Mouse (Mus musculus) embryo, embryonic 10 days (tissue): Measurements from ENCODE around the gene Laptm4a.
A peak's percentile ranks its signal among the peaks of the same experiment; 100 is the strongest.

Experiments used
- DNase-seq: peaks from one replicate; pipeline ENCODE4 v3.0.0-alpha.2; 2015; ENCODE audit warnings: low spot score

The Laptm4a gene

GRCm38 (mm10) chr12:8912860-8913685, 8.4 kb upstream of the Laptm4a start:
- DNase-seq = peak; percentile 77

GRCm38 (mm10) chr12:8913701-8914340, 7.6 kb upstream of the Laptm4a start:
- DNase-seq = peak; percentile 84

DNA sequence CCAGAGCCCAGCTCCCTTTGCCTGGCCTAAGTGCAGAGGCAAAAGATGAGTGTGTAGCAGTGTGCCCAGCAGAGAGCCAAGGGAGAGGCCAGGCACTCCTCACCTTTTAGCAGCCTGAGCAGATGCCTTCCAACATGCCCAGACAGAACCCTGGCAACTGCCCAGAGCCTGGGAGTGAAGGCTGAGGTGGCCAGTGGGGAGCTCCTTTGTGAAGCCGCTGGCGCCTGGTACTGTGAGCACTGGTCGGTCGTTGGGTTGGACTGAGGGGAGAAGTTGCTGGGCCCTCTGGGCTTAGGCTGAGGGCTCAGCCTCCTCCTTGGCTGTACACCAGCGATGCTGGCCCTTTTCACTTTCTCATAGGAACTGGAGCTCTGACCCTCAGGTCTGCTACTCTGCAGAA, 5.1 kb upstream of the Laptm4a start:
- DNase-seq = peak; percentile 23

GRCm38 (mm10) chr12:8919231-8919630, 2.2 kb upstream of the Laptm4a start:
- DNase-seq = no peak

GRCm38 (mm10) chr12:8920996-8921393, 469 bp upstream of the Laptm4a start:
- no peak for DNase-seq

- no peak for DNase-seq
These were observed 1.1 kb downstream of the Laptm4a start for GRCm38 (mm10) chr12:8922369-8923124.

DNA sequence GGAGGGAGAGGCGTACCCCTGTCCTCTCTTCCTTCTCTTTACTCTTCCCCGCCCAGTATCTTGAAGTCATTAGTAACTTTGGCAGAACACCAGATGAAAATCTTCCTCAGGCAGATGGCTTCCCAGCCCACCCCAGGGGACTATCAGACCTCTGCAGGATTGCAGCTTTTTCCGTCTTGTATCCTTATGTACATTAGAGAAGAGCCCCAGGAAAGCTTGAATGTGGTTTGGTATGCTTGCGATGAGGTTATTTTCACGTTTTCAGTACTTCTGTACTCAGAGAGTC, 1.6 kb downstream of the Laptm4a start:
- peak; percentile 40 for DNase-seq

- DNase-seq = no peak
These were observed 2.1 kb downstream of the Laptm4a start for GRCm38 (mm10) chr12:8923603-8924002.

DNA sequence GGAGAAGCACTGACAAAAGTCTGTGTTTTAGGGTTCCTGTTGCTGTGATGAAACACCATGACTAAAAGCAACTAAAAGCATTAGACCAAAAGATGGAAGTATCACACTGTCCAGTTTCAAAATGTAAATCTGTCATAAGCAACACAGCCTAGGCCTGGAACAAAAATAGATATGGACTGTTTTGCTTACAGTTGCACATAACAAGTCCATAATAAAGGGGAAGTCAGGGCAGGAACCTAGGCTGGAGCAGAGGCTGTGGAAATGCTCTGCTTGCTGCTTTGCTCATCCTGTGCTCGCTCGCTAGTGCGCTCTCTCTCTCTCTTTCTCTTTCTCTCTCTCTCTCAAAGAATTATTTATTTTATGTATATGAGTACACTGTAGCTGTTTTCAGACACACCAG, 6.2 kb downstream of the Laptm4a start:
- DNase-seq = no peak

DNA sequence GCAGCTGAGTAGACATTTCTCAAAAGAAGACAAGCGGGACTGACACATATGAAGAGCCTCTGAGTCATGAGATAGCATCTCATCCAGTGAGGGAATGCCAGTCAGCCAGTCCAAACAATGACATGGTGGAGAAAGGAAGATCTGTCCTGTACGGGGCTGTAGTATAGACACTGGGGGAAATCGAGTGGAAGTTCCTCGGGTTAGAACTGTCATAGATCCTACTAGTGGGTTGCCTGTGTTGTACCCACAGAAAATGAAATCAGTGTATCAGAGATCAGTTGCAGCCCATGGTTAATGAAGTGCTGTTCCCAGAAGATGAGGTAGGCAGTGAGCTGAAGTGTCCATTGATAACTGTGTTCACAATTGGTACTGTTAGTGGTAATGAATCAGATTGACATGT, 7.3 kb downstream of the Laptm4a start:
- DNase-seq = no peak

- DNase-seq = no peak
These were observed 9.6 kb downstream of the Laptm4a start for GRCm38 (mm10) chr12:8931083-8931482.

- DNase-seq = peak; percentile 24
These were observed 13.9 kb downstream of the Laptm4a start for GRCm38 (mm10) chr12:8935349-8935748.

DNA sequence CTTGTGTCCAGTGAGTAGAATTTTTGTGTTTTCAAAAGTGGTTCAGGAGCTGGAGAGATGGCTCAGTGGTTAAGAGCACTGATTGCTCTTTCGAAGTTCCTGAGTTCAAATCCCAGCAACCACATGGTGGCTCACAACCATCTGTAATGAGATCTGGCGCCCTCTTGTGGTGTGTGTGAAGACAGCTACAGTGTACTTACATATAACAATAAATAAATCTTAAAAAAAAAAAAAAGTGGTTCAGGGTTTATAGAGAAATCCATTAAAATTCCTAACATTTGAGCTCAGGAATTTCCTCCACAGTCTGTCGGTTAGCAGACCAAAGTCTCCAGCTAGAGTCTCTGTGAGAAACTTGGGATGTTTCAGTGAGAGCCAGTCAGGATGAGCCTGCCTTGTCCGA, 14.7 kb downstream of the Laptm4a start:
- DNase-seq = peak; percentile 48

GRCm38 (mm10) chr12:8939490-8939889, 18.0 kb downstream of the Laptm4a start:
- no peak for DNase-seq

DNA sequence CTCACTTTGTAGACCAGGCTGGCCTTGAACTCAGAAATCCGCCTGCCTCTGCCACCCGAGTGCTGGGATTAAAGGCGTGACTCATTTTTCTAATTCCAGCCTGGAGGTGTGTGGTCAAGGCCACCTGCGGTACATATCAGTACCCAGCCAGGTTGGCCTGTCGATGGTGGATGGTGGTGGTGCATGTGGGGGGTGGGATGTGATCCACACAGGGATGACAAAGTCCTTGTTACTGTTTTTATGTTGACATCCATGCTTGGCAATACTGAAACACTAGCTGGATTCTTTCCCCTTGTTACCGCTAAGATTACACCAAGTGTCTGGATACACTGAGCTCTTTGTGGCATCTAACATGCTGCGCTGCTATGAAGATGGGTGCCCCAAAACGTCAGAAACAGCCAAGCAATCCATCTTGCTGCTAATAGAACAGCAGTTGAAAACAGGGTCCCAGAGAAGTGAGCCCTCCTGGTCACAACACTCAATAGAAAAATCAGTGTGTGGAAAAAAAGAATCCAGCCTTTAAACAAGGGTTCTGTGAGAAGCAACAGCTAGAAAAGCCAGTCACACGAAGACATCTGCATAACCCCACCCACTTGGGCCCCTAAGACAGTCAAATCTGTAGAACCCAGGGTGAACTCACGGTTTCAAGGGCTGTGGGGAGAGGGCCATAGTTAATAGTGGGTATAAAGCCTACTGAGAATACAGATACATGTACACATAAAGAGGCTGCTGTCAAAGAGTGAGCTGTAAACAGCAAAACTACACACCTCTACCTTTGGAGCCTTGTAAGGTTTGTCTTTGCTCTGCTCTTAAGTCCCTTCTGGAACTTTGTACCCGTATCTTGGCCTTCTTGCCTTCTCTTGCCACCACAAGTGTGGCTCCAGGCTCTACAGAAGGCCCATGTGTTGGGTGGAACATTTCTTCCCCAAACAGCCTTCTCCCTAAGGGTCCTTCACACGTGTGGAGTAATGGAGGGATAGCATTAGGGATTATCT, 18.8 kb downstream of the Laptm4a start:
- DNase-seq = no peak

- DNase-seq = no peak
These were observed 19.7 kb downstream of the Laptm4a start for GRCm38 (mm10) chr12:8941131-8941615.

DNA sequence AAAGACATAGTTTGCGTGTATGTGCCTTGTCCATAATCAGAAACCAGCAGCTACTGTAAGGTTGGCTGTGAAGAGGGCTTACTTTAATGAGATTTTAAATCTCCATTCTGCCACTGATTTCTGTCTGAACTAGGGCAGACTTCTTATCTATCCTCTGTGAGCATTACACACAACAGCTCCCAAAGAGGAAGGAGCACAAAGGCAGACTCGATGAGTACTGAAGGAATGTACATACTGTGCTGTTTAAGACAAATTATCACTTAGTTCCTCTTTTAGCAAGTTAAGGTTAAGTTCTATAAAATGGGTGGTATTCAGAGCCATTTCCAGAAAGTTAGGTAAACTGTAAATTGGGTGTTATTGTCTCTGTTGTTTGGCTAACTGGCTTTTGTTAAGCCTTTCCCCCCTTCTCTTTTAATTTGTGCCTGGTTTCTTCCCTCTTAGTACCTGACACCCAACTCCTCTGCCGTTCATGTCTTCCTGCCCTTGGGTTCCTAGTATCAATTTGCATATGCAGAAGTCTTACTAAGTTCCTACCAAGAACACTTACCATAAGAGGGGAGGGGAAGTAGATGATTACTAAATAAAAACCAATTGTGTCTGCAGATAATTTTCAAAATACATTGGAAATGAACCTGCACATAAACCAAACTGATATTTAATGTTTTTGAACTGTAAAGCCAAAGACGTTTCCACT, 20.4 kb downstream of the Laptm4a start:
- no peak for DNase-seq

DNA sequence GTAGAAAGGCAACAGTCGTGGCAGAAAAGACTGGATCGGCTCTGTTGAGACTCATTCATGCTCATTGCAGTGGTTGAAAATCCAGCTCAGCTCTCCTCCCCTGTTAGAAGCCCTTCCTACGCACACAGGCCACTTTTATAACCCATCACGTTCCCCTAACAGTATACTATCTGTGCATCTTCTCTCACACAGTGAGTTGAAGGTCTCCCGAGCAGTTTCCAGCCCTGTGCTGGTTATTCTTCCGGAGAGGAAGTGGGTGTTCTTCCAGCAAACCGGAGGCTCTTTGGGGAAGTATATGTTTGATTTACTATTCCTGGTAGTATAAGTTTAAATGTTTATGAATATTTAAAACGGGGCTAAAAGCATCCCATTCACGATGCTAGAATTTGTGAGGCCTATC, 25.7 kb downstream of the Laptm4a start:
- no peak for DNase-seq

DNA sequence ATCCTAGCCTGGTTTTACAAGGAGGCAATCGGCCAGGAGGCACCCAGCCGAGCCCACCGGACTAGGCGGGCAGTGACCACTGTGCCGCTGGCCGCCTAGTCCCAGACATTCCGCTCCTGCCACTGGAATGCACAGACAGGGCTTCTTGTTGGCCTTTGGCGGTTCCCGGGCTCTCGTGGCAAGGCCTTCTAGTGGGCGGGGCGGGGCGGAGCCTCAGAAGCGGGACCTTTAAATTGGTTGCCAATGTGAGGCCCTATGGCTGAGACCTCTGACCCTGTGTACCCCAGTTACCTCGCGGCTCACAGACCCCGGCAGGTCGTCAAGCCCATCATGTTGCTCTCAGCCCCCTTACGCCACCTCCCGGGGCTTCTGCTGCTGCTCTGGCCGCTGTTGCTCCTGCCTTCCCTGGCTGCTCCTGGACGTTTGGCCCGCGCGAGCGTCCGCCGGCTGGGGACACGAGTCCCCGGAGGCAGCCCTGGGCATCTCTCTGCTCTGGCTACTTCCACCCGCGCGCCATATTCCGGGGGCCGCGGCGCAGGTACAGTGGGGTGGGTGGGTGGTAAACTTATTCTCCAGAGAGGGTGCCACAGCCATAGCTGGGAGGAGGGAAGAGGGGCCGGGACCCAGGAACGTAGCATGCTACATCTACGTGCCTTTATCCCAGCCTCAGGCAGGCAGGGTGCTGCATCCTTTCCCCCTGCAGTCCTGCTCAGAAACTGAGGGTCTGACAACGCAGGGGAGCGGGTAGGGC, 26.4 kb downstream of the Laptm4a start, which contains the start of gene Matn3:
TSS of gene Matn3 (plus strand) at position 216 of the 751 bp plus-strand sequence.
- DNase-seq = peak; percentile 82

- no peak for DNase-seq
These were observed 31.7 kb downstream of the Laptm4a start for GRCm38 (mm10) chr12:8953136-8953535.
